Mouse (Mus musculus): ENCODE measurements around the gene Upp2. TPM values are rescaled to one million over a fixed set of nuclear protein-coding genes. Genes with fewer than 3 reads are reported as not detected.

Gene Upp2
- total RNA-seq, 2 experiments from 2014 or later = 10.1 to 12.2 TPM

GRCm38 (mm10) chr2:58604791-58605190 lies 37.7 kb downstream of the Upp2 start:
- DNase-seq = no peak
- intact Hi-C loops (cut with DNase I) = no loop called here

DNA sequence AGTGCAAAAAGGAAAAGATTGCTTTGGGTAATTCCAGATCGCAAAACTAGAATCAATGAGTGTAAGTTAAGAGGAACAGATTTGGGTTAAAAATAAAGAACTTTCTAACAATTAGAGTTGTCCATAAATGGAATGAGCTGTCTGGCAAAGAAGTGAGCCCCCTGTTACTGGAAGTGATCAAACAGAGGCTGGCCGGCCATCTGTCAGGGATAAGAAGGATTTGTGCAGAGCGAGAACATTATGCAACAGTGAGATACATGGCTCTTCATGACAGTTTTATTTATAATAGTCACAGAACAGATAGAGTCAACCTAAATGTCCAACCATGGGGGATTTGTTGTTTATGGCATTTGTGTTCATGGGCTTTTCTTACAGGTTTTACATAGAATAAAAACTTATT lies 46.6 kb downstream of the Upp2 start:
- no peak for DNase-seq
- intact Hi-C loops (cut with DNase I) = no loop called here

DNA sequence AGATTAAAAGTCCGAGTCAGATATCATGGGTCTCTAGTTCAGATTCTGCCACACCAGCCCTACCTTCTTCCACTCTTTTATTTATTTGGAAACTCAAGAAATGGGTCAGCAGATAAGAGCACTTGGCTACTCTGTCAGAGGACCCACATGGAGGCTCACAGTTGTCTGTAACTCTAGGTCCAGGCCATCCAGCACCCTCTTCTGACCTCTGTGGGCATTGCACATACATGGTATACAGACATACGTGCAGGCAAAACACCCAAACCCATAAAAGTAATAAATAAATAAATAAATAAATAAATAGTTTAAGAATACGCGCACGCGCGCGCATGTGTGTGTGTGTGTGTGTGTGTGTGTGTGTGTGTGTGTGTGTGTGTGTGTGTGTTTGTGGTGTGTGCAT lies 47.8 kb downstream of the Upp2 start:
- intact Hi-C loops (cut with DNase I) = no loop called here
- no peak for DNase-seq

GRCm38 (mm10) chr2:58615766-58616165 lies 48.7 kb downstream of the Upp2 start:
- intact Hi-C loops (cut with DNase I) = no loop called here
- DNase-seq = no peak

DNA sequence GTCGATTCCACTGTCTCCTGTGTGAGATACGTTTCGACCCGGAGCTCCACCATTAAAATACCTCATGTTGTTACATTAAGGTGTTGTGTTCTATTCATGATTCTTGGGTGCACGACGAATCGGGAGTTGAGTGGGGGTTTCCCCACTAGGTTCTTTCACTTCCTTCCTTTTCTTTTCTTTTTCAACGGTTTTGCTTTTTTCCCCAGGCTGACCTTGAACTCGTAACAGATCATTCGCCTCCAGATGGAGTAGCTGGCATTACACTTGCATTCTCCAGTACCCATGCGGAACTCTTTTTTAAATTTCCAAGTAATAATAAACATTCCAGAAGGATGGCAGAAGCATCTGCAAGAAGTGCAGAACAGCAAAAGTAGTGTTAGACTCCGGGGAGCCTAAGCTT lies 58.1 kb downstream of the Upp2 start:
- no peak for DNase-seq
- intact Hi-C loops (cut with DNase I) = no loop called here

- DNase-seq = no peak
These were observed 58.6 kb downstream of the Upp2 start for GRCm38 (mm10) chr2:58625681-58626080.

GRCm38 (mm10) chr2:58626136-58626769 lies 59.2 kb downstream of the Upp2 start:
- intact Hi-C loops (cut with DNase I) = no loop called here
- DNase-seq = no peak

More at GRCm38 (mm10) chr2:58625681-58626080, 58.6 kb downstream of the Upp2 start:
- intact Hi-C loops (cut with DNase I) = no loop called here

GRCm38 (mm10) chr2:58627981-58628380 lies 60.9 kb downstream of the Upp2 start:
- intact Hi-C loops (cut with DNase I) = no loop called here
- DNase-seq = no peak

DNA sequence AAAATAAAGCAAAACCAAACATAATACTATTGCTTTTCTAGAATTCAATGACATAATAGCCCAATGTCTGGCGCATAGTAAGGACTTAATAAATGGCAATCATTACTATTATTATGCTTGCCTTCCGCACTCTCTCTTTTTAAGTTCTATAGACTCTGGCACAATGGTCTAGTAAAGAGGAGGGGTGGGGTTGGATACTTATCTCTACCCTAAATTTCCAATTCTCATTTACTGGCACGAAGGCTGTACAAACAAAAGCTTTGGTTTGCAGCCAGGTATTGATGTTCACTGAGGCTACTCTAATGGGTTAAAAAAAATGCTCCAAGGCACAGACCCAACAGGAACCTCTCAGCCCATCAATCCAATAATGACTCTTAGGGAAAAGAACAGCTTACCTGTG lies 61.9 kb downstream of the Upp2 start:
- intact Hi-C loops (cut with DNase I) = no loop called here
- no peak for DNase-seq

GRCm38 (mm10) chr2:58629440-58629839 lies 62.3 kb downstream of the Upp2 start:
- intact Hi-C loops (cut with DNase I) = no loop called here

DNA sequence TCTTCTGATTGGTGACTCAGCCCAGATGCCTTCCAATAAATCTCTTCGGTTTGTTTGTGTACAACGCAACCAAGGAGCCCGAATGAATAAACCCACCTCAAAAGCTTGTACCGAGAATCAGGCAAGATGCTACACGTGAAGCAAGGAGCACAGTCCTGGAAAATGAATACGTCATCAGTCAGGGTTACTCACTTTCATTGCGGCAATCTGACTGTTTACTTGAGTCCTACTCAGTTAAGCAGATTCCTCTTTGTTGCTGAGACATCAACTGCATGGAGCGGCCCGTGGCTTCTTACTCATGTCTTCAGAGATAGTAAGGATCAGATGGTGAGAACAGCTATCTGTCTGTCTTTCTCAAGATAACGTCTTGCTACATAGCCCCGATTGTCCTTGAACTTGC lies 66.7 kb downstream of the Upp2 start:
- DNase-seq = no peak
- intact Hi-C loops (cut with DNase I) = no loop called here

More at GRCm38 (mm10) chr2:58629440-58629839, 62.3 kb downstream of the Upp2 start:
- no peak for DNase-seq

DNA sequence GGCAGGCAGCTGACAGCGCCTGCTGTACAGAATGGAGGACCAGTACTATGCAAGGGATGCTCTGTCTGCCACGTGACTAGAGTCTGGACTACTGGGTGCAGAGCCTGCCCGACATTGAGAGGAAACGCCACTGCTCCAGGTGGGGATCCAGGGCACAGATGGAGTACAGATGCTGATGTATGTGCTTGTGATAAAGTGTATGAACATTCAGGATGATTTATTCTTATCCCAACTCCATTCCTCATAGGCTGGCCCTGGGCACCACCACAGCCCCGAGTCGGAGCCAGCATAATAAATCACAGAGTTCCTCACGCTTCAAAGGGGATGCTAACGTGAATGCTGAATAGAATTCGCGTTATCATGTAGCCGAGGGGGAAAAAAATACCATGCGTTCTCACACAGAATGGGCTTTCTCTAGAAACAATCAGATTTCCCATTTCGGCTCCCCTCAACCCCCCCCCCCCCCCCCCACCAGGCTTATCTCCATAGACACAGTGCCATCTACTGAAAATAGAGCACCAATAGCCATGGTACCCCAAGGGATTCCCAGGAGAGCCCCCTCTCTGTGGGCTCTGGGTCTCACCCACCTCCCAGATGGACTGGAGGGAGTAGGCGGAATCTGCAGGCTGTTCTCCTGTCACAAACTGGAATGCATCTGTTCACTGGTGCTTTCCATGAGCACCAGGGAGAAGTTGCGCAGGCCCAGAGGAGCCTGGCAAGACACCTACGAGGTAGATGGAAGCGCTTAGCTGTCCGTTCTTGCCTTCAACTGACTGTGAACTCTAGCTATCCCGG lies 74.9 kb downstream of the Upp2 start:
- no peak for DNase-seq
- intact Hi-C loops (cut with DNase I) = no loop called here

DNA sequence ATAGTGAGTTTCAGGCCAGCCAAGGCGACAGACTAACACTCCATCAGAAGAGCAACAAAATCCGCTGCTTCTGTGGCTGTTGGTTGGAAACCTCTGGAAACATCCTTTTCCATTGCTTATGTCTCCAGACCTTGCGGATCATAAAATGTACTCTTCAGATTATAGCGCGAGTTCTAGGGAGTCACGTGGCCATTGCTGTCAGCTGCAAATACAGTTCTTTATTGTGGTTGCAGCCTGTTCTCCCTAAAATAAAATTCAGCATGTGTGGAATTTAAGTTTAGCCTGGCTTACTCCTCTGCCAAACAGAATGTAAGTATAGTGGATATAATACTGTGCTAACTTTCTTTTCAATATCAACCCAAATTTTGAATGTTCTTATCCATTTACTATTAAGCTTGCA lies 78.6 kb downstream of the Upp2 start:
- DNase-seq = no peak
- intact Hi-C loops (cut with DNase I) = no loop called here

GRCm38 (mm10) chr2:58655169-58655568 lies 88.1 kb downstream of the Upp2 start:
- intact Hi-C loops (cut with DNase I) = no loop called here
- DNase-seq = no peak

- intact Hi-C loops (cut with DNase I) = no loop called here
- no peak for DNase-seq
These were observed 89.9 kb downstream of the Upp2 start for GRCm38 (mm10) chr2:58656959-58657358.

GRCm38 (mm10) chr2:58657855-58658254 lies 90.8 kb downstream of the Upp2 start:
- DNase-seq = no peak
- intact Hi-C loops (cut with DNase I) = no loop called here

DNA sequence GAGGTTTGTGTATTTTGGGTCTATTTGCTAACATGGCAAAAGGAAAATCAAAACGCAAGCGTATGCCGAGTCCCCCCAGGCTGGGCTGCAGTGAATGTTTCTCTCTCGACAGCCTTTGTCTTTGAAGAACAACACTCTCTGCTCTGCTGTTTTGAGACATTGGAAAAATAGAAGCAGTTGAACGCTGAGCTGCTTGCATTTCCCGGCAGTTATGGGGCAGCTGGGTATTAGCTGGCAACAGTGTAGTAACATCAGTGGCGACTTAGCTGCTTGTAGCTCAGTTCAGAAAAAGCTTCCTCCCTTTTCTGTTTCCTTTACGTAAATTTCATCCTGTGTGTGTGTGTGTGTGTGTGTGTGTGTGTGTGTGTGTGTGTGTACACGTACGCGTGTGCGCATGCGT lies 93.5 kb downstream of the Upp2 start:
- intact Hi-C loops (cut with DNase I) = no loop called here
- DNase-seq = no peak

DNA sequence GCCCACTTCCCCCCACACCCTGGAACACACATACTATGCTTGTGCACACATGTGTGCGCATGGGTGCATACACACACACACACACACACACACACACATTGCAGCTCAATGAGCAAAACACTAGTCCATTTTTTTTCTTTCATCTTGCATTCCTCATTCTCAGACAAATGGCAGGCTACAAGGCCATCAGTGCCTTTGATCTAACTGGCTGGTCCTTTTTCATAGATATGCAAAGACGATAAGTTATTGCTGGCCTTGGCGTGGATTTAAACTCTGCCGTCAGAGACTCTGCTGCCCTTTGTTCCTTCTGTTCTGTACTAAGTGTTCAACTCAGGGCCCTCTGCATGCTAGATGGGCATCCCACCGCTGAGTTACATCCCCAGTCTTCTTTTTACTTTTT lies 94.0 kb downstream of the Upp2 start:
- DNase-seq = no peak
- intact Hi-C loops (cut with DNase I) = no loop called here

DNA sequence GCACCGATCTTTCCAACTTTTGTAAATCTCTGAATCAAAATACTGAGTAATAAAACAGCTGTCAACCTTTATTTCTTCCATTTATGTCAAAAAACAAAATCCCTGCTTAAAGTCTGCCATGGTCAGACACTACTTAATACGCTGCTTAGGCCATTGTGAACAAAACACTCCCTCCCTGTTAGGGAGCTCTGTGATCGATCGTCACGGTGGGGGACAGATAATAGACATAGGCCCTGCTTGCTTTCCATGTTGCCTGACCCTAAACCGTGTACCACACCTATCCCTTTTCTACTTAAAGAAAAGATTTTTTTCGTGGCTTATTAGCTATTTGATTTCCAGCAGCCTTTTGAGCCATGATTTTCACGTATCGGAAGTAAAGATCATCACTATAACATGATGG lies 95.6 kb downstream of the Upp2 start:
- no peak for DNase-seq
- intact Hi-C loops (cut with DNase I) = no loop called here

DNA sequence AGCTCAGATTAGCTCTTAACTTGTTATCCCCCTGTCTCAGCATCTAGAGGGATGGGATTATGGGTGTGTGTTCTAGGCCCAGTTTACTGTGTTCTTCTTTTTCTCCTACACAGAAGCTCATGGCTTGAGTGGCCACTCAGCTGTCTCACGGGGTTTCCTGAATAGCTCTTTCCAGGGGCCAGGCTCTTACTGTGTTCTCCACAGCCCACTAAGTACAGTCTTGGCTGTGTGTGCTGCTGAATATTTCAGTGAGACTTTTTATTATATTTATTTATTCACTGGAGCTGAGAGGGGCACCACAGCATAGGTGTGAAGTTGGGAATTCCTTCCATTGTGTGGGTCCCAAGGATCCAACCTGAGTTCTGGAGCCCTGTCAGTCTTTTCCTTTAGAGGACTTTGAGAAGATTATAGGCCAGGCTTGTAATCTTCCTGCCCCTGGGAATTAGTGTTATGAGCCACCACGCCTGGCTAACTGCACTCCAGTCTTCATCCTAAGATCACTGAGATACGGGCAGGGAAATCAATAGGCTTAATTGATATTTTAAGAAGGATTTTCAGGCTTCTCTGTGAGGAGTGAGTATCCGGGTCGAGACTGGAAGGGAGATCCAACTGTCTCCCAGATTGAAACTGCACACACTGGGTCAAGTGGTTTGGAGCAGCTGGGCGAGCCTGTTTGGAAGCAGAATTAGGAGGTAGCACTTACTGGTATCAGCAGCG lies 96.5 kb downstream of the Upp2 start:
- no peak for DNase-seq
- intact Hi-C loops (cut with DNase I) = loop anchor here (2.0 kb wide), 1 partner anchor 187 kb away; no protein-coding TSS in a partner anchor

DNA sequence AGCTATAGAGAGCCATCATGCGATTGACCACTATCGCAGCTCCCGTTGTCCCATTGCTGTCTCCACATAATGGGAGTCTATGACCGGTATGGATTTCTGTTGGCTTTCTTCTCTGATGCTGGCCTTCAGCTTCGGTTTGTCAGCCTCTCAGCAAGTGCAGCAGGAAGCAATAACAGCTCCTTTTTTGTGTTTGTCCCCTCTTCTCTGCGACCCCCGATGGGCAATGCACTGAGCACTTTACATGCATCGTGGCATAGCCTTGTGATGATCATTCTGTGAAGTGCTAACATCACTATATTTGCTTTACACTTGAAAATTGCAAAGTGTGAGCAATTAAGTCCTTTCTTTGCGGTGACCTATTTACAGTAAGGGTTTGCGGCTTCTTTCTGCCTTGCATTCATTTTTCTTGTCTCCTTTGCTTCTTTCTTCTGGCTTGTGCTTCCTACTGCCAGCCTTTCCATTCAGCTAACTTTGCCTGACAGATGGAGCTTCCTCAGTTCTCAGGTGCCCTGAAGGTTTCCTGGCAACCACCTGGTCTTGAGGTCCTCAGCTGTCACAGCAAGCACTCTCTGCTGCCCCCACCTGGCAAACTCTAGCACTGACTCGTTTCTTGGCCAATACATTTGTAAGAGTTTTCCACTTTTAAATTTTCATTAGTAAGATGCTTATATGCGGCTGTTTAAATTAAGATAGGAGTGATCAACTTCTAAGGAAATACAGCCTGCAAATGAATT lies 98.2 kb downstream of the Upp2 start:
- intact Hi-C loops (cut with DNase I) = loop anchor here (2.0 to 5.0 kb wide), 3 partner anchors 98 to 468 kb away; partner anchors contain the start of genes Acvr1, Cytip and Upp2
- peak; percentile 89 for DNase-seq

Data from left cerebral cortex, postnatal 4 days (tissue).